Mouse (Mus musculus) erythroblast, embryonic 14.5 days (primary cell): ENCODE measurements around the gene Neurod1.

Experiments
- GATA1 ChIP-seq: IDR thresholded peaks from 2 replicates; pipeline ENCODE4 v1.6.1; 2012; ENCODE audit warnings: low read length, inconsistent platforms, mixed read lengths
- TAL1 ChIP-seq: IDR thresholded peaks from 3 replicates; pipeline ENCODE4 v1.6.1; 2012; ENCODE audit warnings: low read length, inconsistent platforms, mixed read lengths

DNA sequence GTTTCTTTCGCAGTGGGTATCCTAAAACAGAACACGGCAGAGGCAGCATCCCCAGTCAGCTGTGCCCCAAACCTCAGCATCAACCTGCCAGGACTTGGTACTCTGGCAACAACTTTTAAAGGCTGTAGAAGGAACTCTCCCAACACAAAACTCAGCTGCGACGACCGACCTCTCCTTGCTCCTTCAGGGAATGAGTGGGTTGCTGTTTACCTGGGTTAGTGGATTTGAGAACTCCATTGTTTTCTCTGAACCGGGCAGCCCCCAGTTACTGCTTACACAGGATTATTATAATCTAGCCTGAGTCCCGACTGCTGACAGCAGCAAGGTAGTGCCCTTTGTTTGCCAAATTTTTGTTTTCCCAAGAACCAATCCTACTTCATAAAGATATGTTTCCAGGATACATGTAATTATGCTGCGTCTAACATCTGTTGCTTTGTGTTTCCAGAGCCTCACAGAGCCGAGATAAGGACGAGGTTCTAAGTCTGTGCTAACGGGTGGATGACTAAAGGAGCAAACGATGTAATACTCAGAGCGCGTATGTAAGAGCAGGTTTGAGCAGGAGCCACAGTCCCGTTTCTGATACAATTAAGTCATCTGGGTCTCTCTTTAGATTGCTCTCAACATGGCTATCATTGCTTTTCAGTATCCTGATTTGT, 46.2 kb downstream of the Neurod1 start:
- no peak for TF ChIP-seq GATA1
- no peak for TF ChIP-seq TAL1
